Mouse (Mus musculus) gastrocnemius, adult 8-10 months (tissue): ENCODE measurements around the gene Gm14403. TPM values are rescaled to one million over a fixed set of nuclear protein-coding genes. Genes with fewer than 3 reads are reported as not detected.

Experiments
- total RNA-seq, 4 experiments: library from RNA; stranded (reverse); gene quantifications; 2 replicates each; pipeline ENCODE4 v1.2.4; 2022

Gene Gm14403
- total RNA-seq, 4 experiments from 2014 or later = 29.9 to 54.3 (median 41.4) TPM

Other genes with a start within 250 kb of the Gm14403 start
- gene Gm14409, start 231.2 kb upstream of the Gm14403 start, total RNA-seq = under 1 TPM; 0.70 to 0.88 (median 0.77) TPM
- gene Gm14412, start 173.9 kb upstream of the Gm14403 start, total RNA-seq = 1 to 10 TPM; 1.4 to 2.0 (median 1.9) TPM
- gene Gm14418, start 99.9 kb upstream of the Gm14403 start, total RNA-seq = 10 to 100 TPM; 10.4 to 17.0 (median 12.5) TPM
- gene Zfp970, start 33.5 kb upstream of the Gm14403 start, total RNA-seq = 10 to 100 TPM; 42.9 to 56.8 (median 53.9) TPM
- gene Gm14406, start 80.0 kb downstream of the Gm14403 start, total RNA-seq = under 1 TPM in 2 of 4 experiments, not detected in 2; 0.27 to 0.46 TPM